Mouse (Mus musculus) frontal cortex, postnatal 14 days (tissue): ENCODE results near the gene Mn1.

Source experiments
- DNase-seq, 2 experiments: peaks; one replicate each; pipeline ENCODE4 v3.0.0; 2022; ENCODE audit warnings: low spot score in 2 of 2

Mn1 gene

DNA sequence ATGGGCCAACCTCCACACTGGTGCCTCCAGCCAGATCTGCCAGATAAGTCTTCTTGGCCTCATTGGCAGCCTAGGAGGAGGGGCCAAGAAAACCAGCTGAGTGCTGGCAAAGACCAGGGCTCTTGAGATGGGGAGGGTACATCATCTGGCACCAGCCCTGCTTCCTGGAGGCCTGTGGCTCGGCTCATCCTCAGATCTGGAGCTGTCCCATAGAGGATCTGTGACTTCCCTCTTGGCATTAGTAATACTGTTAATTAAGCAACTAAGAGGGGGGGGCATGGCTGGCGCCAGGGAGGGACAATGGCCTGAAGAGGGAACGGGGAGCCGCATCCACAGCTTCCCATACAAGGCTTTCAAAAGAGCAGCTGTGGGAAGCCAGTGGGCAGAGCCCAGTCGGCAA is 58.6 kb downstream of the Mn1 start:
- no peak for DNase-seq

DNA sequence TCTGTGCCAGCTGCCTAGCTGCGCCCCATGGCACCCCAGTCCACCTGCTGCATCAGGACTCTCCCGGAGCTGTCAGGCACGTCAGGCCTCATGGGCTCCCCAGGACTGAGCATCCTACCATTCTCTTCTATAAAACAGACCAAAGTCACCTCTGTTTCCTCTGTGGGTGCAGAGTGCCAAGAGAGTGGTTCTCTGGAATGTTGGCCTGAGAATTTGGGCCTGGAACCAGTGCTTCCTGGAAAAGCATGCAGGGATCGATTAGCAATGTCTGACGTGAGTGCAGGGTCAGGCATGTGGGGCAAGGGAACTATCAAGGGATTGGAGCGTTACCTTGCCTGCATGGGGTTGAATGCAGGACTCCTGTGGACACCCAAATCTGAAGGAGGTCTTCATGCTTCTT is 59.0 kb downstream of the Mn1 start:
- DNase-seq, result no peak

DNA sequence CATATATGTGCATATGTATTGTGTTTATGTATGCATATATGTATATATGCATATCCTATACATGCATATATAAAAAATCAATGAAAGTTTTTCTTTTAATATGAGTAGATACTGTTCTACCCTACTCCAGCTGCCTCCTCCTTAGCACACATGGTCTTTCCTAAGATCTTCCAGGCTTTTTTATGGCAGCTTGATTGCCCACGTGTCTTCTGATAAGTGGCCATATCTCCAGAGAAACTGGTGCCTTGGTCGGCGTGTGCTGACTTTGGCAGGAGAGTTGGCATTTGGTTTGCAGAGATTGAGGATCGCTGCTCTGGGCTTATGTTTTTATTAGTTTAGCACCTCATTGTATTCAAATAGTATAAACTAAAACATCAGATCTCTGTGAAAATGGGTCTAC is 68.7 kb downstream of the Mn1 start:
- DNase-seq, result no peak

DNA sequence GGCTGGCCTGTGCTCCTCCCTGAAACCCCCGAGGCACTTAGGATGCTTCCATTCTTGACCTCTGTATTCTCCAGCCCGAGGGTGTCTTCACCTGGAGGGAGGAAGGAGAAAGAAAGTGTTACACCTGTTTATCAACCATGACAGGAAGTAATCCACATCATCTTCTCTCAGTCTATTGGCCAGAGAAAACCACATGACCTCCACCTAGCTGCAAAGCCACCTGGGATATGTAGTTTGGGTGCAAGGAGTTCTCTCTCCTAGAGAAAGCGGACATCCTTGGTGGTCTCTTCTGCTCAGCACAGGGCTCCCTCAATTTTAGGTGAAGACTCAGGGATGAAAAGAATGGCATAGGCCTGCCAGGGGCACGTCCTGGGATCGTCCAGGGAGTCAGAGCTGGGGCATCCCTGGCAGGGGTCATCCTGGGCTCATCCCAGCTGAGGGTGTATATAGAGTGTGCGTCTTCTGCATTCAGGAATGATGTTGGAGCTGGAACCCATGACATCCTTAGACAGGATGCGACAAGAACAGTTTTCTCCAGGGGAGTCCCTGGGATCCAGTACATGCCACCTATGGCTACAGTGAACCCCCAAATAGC is 72.0 kb downstream of the Mn1 start:
- DNase-seq, result no peak

DNA sequence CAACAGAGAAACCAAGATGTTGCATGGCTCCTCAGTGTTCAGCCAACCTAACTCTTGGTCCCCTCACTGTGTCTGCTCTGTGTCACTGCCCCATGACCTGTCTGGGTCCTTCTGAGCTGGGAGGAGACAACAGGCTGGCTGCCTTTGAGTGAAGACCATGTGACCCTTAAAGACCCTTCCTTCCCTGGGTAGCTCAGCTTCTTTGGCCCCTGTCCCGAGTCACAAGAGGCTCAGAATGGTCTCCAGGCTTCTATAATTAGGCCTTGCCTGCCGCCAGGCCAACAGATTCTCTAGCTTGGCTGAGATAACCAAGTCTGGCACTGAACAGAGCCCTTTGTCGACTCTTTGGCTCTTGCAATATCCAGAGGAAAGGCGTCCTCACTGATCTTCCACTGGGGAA is 73.4 kb downstream of the Mn1 start:
- DNase-seq, result no peak

DNA sequence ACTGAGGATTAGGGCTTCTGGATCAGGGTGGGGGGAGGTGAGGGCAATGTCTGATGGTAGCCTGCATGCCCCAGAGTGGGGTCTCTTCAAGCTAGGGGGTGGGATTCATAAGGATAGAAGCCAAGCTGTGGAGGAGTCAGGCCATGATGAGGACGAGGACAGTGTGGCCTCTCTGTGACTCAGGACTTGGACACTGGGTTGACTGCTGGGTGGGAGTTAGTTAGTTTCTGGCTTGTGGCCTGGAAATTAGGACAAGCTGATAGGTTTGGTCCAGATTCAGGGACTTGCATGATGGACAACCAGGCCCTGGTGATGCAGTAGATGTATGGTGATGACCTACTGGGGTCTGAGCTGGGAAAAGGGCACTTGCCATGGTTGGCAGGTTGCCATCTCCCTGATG is 74.3 kb downstream of the Mn1 start:
- no peak for DNase-seq

DNA sequence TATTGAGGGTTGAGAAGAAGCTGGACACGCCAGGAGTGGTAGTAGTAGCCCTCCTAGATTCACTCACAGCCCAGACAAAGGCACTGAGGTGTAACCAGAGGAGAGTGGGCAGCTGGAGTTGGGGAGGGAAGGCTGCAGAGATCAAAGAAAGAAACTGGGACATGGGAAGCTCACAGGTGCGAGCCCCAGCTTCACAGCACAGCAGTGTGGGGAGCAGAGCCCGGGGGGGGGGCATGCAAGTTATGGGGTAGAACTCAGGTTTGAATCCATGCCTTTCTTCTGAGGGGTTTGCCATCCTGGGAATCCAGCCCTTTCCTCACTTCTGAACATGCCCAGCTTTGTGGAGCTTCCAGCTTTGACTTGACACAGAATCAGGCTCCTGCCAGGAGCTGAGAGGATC is 82.9 kb downstream of the Mn1 start:
- no peak for DNase-seq

GRCm38 (mm10) chr5:111501691-111502441 is 84.7 kb downstream of the Mn1 start:
- DNase-seq, result no peak

DNA sequence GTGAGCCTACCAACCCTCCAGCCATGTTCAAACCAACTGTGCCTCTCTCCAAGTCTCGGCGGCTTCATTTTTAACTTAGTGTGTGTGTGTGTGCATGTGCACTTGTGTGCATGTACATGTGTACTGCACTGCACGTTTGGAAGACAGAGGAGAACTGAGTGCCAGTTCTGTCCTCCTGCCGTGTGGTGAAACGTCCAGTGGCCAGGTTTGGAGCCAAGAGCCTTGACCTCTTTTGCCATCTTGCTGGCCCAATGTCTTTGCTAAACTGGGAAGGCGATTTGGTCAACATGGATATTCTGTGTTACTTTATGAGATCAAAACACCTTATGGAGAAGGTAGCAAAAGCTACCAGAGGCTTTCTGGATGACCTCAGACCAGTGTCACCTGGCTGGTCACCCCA is 88.1 kb downstream of the Mn1 start:
- no peak for DNase-seq

GRCm38 (mm10) chr5:111505824-111506223 is 88.7 kb downstream of the Mn1 start:
- DNase-seq, result no peak

- no peak for DNase-seq
These were observed 89.2 kb downstream of the Mn1 start for GRCm38 (mm10) chr5:111506410-111506809.
